Mouse (Mus musculus): ENCODE data around the gene Notch1.

Gene Notch1

DNA sequence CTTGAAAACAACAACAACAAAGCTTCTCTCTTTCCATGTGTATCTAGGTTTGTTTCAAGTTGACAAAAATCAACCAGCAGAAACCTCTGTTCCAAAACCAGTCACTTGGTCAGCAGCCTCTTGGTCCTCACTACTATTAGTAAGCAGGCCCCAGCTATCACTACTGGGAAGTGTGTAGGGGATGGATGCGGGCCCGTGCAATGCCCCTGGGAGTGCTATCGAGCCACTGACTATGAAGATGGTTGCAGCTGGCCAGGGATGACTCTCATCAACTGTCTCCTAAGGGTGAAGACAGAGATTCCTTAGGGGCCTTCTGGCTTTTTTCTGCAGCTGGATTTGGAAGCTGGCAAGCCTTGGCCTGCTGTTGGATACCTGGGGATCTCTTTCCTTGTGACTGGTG, 13.4 kb upstream of the Notch1 start:
- DNase-seq, result no peak

DNA sequence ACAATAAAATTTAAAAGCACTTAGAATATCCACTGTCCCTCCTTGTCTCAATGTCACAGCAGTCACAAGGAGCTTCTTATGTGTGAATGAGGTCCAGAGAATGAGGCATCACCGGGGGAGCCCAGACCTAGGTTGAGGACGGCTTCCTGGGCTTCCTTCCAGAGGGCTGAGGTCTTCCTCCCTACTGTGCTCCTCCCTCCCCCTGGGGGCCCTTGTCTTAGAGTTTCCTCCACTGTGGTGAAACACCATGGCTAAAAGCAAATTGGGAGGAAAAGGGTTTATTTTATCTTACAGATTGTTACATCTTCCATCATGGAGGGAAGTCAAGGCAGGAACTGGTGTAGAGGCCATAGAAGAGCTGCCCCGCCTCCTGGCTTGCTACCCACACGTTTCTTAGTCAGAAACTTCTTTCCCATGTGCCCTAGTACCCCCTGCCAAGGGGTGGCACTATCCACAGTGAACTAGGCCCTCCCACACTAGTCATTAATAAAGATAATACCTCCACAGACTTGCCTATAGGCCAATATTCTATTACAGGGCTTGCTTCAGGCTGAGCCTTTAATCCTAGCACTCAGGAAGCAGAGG, 12.8 kb upstream of the Notch1 start:
- no peak for DNase-seq

DNA sequence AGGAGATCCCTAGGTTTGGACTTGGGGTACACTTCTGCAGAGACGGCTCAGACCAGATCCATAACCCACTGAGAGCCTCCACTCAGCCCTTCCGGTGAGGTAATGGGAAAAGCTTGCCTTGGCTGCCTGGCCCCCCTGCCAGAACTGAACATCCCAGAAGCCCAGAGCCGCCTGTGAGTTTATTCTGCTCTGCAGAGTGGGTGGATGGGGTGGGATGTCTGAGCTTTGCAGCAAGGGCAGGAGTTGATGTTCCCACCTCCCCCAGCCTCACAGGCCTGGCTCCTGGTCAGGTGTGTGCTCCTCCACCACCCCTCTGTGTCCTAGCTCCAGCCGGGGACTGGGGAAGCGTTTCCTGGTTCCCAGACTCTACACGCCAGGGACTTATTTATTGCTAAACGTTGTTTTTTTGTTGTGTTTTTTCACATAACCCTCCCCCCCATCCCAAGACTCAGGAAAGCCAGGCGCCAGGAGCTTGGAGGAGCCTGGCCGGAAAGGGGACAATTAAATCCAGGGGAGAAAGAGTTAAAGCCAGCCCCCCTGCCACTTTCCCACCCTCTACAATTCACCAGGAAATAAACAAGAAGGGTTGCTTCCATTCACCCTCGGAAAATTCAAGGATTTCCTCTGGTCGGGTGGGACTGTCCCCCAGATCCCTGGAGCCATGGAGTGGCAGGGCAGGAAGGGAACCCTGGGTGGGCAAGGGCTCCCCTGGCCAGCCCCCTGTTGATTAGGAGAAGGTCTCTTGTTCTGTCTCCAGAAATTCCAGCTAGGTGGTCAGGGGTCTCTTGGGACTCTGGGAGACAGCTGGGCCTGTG, 10.2 kb upstream of the Notch1 start:
- no peak for DNase-seq

DNA sequence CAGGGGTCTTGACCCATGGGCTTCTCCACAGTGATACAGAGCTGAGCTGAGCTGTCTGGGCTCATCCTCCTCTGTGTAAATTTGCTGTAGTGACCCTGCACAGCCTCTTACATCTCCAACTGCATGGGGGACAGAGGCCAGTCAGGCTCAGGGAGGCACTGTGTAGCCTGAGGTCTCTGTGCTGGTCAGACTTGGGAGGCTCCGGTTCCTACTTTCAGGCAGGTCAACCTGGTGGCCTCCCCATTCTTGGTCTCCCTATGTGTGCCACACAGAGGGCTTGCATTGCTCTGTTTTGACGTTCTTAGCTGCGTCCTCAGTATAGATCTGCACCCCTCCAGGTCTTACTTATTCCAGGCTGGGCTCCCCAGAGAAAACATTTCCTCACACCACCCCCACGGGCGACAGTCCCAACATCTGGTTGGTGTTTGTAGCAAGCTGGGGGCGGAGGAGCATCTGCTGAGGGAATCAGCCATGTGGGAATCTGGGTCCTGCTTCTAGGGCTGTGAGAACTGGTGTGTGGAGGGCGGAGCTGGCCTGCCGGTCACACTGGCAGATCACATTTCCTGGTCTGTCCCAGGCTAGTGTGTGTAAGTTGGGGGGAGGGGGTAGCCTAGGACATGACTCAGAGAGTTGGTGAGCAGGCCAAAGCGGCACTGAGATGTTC, 9.0 kb upstream of the Notch1 start:
- no peak for DNase-seq

DNA sequence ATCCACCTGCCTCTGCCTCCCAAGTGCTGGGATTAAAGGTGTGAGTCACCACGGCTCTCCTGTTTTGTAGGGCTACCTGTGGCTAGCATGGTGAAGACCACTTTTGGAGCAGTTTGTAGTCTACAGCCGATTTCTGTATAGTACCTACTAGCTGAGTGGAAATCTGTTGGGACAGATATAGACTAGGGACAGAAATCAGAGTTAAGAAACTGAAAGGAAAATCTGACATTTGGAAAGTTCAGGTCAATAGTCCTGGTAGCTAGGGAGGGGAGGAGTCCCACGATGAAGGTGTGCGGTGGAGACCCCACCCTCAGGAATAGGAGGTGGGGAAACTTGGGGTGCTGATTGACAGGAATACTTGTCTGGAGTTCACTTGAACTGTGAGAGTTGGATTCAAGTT, 5.9 kb upstream of the Notch1 start:
- DNase-seq, result no peak

DNA sequence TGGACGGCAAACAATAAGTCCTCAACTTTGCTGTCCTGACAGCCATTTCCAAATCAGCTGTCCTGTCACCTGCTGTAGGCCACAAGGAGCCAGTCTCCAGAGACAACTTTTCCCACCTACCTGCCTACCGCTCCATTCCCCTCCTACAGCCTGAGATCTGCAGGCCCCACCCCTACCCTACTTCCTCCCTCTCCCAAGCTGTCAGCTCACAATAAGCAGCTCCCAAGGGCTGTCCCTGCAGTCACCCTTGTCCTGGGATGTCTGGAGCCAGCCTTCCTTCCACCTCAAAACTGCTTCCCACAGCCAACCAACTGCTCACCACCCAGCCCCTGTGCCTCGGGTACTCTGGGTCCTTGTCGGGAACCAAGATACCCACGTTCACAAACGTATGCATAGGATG, 3.3 kb upstream of the Notch1 start:
- DNase-seq, result no peak

DNA sequence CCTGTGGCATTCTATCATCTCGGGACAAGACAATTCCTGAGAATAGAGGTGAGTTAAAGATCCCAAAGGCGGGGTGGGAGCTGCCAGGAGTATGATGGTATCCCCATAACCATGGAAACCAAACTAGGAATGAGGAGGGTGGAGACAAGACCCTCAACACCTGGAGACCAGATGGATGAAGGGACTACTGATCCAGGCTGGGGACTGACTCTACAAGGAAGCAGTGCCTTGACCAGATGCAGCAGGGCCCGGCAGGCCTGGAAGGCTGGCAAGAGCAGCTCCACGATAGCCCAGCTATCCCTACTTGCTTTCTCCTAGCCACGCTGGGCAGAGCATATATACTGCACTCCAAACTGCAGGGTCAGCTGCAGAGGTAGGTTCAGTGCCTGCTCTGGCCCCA, 524 bp upstream of the Notch1 start:
- DNase-seq, result no peak

DNA sequence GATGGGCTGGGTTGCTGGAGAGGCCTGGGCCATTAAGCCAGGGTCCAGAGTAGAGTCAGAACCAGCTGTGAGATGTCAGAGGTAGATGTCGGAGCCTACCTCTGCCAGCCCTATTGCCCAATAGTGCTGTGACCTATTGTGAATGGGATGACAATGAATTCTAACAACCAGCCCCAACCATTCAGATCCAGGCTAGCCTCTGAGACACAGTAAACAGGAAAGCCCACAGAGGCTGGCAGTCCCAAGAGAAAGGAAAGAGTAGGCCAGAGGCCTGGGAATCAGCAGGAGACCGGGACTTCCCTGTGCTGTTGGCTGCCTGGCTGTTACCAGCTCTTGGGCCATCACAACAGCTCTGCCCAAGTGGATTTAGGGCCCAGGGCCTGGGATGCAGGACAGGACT, 1.1 kb downstream of the Notch1 start:
- no peak for DNase-seq

DNA sequence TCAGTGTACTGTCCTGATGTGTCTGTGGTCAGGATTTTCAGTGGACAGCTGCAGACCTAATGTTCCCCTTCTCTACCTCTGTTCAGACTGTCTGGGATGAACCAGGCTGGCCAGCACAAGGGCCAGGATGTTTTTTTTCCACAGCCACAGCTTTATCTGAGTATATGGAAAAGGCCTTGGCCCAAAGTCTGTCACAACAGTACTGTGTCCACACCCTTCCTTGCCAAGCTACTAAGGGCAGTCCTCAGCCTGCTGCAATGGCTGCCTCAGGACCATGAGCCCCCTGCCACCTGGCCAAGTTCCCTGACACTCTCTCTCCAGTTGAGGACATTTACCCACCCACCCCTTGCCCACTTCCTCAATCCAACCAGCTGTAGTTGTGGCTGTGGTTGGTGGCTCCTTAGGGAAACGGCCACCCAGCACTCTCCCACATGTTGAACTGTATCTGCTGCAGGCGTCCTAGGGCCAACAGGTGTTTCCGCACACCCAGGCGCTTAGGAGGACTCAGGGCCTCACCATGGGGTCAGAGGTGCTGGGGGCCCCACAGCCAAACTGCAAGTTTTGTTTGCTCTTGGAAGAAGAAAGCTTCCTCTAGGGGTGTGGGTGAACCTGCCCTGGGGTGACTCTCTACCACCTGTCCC, 3.2 kb downstream of the Notch1 start:
- peak; percentile 70 to 79 for DNase-seq

DNA sequence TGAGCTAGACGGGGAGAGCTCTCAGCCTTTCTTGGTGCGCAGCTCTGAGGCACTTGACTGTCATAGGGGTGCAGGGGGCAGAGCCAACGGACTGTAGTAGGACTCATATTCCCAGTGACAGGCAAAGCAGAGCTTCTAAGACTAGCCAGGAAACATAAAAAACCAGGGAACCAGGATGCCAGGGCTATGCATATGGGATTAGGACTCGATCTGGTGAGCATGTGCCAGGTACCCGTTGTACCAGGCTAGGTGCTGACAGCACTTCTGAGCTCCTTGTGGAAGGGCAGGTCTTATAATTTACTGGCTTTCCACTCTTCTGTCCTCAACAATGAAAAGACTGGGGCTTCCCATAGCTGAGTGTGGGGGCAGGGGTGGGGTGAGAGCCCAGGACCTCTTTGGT, 7.8 kb downstream of the Notch1 start:
- DNase-seq, result no peak

DNA sequence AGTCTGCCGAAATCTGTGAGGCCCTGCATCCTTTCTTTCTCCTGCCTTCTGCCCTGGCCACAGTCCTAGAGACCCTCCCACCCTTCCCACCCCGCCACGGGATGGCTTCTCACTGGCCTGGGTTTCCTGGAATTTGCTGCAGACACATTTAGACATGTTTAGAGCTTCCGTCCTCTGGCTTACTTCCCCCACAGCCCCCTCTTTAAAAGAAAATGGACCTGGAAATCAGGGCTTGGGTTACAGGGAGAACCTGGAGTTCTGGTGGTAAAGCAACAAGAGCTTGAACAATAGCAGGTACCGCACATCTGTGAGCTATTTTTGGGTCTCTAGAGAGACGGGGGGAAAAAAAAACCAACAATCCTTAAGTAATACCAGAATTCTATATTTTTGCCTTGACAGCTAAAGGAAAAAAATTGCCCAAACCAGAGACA, 8.5 kb downstream of the Notch1 start:
- no peak for DNase-seq

DNA sequence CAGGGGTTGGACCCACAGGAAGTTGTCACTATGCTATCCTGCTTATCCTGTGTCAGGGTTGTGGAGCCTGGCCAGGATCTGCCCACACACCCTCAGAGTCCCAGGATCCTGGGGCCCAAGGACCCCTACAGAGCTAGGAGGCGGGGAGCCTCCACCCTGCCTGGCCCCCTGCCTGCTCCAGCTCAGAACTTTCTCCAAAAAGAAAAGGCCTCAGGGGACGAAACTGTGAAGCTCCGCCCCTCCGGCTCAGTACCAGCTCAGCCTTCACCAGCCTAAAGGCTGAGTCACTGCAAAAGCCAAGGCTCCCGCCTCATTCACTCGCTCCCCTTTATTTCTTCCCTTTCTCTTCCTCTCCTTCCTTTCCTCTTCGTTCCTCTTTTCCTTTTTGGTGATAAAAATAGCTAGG, 9.0 kb downstream of the Notch1 start:
- DNase-seq, result peak in 1 of 2 experiments; percentile 66

DNA sequence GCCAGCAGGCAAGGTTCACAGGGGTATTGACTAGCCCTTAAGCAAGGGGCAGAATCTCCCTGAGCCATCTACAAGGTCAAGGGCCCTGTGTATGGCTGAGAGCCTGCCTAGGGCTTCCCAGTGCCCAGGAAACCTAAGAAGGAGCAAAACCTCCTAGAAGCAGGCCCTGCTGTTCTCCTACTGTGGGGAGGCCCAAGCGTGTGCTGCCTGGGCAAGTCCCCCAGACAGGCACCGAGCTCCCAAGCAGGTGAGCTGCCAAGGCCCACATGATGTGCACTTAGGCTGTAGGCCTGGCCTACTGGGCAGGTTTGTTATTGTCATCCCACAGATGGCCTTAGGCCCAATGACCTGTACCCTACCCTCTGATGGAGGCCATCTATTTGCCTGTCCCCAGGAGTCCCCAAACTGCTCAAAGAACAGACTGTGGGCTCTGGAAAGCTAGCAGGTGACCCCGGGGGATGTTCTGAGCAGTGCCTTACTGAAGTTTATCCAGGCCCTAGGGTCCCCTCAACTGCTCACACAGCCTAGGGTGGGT, 9.7 kb downstream of the Notch1 start:
- DNase-seq, result no peak

DNA sequence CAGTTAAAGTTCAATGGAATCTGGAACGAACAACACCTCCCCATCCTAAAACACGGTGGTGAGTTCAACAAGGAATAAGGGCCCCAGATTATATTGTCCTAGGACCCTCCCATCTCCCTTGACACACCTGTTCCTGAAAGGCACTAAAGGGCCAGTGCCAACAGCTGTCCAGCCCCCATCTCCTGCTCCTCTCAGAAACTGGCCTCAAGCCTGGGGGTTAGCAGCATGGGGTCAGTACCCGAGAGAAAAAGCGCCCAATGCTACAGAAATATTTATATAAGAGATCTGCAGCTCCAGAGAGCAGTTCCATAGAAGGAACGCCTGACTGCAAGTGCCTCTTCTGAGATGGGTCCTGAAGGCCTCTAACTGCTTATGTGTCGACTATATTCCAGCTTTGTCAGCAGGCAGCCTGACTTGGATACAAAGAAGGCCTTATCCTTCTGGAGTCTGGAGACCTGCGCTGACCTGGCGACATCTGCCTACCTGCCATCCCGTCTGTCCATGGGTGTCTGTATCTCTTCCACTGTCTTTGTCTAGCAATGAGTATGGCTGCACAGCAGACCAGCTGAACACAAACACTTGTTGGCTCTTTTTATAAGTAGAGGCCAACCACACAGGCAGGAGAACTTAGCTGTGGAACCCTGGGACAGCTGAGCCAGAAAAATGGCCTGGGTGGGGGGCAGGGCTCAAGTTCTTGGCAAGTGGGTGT, 11.5 kb downstream of the Notch1 start:
- no peak for DNase-seq

DNA sequence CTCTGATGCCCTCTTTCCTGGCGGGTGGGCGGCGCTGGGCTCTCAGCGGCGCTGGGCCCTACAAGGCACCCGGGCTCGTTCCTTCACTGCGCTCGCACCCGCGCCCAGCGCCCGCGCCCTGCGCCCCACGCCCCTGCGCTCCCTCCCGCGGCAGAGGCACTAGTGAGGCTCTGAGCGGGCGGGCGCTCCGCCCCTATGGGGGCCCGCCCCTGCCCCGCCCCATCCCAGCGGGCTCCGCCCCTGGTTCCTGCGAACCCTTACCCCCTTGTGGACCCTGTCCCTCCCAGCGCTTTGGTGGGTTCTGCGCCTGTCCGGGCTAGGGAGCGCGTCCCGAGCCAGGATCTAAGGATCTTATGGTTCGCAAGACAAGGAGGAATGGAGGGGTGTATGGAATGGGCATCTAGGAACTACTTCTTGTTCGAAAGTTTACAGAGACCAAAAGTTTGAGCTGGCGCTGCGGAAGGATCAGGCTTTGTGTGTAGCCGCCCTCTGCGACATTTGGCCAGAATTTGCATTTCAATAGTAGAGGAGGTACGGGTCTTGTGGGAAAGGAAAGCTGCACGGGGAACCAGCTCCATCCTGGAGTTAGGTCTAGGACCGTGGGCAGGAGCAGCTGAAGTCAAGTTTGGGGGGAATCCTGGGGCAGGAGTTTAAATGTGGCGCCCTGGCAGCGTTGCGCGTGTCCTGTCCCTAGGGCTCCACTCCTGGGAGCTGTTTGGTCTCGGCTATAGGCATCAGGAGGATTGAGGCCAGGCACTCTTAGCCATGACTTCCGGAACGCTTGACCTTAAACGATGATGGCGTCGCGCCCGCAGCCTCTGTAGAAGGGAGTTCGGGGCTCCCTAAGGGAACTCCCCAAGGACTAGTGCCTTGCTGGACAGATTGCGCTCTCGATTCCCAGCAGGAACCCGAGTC, 12.5 kb downstream of the Notch1 start:
- DNase-seq, result peak; percentile 80 to 85

DNA sequence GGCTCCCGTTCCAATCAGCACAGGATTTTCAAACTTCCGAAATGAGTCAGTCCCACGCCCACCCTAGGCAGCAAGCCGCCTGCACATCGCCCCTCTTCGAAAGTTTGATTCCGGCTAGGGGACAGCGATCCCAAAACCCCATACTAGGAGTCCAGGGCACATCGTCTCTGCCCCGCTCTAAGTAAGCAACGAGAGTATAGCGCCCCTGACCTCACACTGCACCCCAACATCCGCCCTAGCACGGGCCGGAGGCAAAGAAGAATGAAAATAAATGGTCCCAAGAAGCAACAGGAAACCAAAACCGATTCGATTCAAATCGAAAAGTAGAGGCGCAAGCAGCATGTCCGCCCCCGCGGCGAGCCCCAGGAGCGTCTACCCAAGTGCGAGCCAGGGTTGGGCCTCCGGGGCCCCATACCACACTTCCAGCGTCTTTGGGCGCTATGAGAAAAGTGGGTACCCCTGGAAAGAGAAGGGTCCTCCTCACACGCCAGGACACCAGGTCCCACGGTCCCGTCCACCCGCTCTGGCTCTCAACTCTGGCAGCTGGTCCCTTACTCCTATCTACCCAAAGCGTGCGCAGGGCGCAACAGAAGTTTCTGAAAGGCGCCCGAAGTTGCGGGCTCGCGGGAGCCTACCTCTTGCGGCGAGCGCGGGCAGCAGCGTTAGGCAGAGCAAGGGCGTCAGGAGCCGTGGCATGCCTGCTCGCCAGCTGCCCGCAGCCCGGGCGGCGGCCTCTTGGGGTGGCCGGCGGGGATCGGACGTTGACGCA, 13.4 kb downstream of the Notch1 start:
- DNase-seq, result peak; percentile 46 to 61

DNA sequence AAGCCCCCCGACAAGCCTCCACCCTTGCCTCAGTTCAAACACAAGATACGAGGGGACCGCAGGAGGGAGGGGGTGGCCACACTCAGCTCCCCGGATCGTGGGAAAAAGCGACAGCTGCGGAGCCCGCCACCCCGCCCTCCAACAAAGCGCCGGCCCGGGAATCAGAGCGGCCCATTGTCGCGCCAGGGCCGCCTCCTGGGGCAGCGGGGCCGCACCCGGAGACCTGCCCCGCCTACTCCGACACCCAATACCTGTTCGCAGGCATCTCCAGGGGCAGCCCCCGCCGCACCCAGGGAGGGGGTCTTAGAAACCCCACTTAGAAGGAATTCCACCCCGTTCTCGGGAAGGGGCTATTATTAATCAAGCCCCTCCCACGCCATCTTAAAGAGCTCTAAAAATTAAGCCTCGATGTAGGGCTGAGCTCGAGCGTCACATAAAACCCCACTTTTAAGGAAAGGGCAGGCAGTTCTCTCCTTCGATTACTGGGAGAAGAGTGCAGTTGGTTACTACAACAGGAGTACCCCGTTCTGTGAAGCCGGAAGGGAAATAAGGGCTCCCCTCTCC, 14.1 kb downstream of the Notch1 start:
- DNase-seq, result peak in 1 of 2 experiments; percentile 60

DNA sequence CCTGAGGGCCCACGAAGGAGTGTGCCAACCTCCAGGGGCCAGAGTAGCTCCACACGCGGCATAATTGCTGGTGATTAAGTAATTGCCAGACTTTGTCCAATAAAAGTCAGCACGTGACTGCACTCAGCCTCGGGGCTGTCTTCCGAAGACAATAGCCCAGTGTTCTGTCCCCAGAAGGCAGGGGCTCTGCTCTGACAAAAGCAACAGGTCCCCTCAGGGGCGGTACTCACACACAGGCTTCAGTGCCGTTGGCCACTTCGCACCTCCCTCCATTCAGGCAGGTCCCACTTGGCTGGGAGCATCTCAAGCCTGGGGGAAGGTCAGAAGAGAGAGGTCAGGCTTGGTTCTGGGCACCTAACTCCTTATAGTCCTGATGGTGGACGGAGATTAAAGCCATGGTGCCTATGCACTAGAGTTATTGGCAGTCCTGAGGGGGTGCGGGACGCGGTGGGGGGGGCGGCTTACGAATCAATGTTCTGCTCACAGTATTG, 14.8 kb downstream of the Notch1 start:
- DNase-seq, result no peak

DNA sequence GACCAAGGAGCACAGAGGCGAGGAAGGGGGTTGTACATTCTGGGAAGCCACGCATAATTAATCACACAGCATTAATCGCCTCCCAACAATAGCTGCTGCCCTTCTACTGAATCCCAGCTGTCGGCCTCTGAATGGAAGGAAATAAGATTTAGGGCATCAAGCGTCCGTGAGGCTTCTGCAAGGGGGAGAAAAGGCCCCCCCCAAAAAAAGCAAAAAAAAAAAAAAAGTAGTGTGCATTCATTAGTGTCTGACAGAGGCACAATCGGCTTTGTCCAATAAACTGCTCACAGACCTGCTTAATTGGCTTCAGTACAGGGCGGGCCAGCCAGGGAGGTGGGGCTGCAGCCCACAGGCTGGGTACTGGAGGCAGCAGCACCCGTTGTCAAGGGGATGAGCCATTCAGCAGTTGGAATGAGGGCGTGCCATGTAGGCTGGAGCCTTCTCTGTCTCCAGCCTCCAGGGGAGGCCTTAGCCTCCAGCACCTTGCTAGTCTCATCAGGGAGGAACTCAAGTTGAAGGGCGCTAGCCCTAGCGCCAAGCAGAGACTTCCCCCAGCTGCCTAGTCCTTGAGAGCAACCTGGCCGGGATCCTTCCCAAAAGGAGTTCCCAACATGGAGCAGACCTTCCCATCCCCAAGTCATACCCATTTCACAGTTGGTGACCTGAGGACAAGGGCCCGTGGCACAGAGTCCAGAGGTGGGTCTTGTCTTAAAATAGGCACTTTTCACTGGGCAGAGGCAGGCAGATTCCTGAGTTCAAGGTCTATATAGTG, 15.7 kb downstream of the Notch1 start:
- DNase-seq, result no peak
